Mouse (Mus musculus) mouse trophoblast stem cell (cell line): ENCODE results near the gene Pisd.
"Not testable (repeated sequence)": the region's sequence is repeated elsewhere in the genome, so short reads cannot be mapped to it uniquely, and the experiment has no call there.

Experiments used
- in situ Hi-C, 2 experiments: fragments of 300-500 bp; cut with MseI, MboI; formaldehyde crosslinking; loops; 2 replicates in 1 of 2; 3 replicates in 1 of 2; pipeline ENCODE4 v1.15.1; 2025

Gene Pisd

GRCm38 (mm10) chr5:32785313-32785915 is at the start of gene Pisd:
TSS of gene Pisd (minus strand) at chr5:32785646.
- in situ Hi-C loops, result no loop called here

- in situ Hi-C loops, result no loop called here
Observed at GRCm38 (mm10) chr5:32834497-32834896, 49.1 kb upstream of the Pisd start.

- in situ Hi-C loops, result no loop called here
Observed at GRCm38 (mm10) chr5:32830054-32830453, 44.6 kb upstream of the Pisd start.

GRCm38 (mm10) chr5:32828766-32829165 is 43.3 kb upstream of the Pisd start:
- in situ Hi-C loops, result not testable (repeated sequence)

GRCm38 (mm10) chr5:32827009-32827408 is 41.6 kb upstream of the Pisd start, which contains the start of gene Gm20671:
TSS of gene Gm20671 (minus strand) at chr5:32827109.
- in situ Hi-C loops, result no loop called here

- in situ Hi-C loops, result no loop called here
Observed at GRCm38 (mm10) chr5:32820471-32820870, 35.0 kb upstream of the Pisd start.

- in situ Hi-C loops, result no loop called here
Observed at GRCm38 (mm10) chr5:32815396-32815795, 29.9 kb upstream of the Pisd start.

- in situ Hi-C loops, result not testable (repeated sequence)
Observed at GRCm38 (mm10) chr5:32786454-32786853, 1.0 kb upstream of the Pisd start.

- in situ Hi-C loops, result no loop called here
Observed at GRCm38 (mm10) chr5:32784726-32785125, 720 bp downstream of the Pisd start.

GRCm38 (mm10) chr5:32781596-32781995 is 3.9 kb downstream of the Pisd start:
- in situ Hi-C loops, result no loop called here

- in situ Hi-C loops, result no loop called here
Observed at GRCm38 (mm10) chr5:32778168-32778567, 7.3 kb downstream of the Pisd start.

GRCm38 (mm10) chr5:32772361-32772760 is 13.1 kb downstream of the Pisd start:
- in situ Hi-C loops, result no loop called here

GRCm38 (mm10) chr5:32767636-32768373 is 17.6 kb downstream of the Pisd start:
- in situ Hi-C loops, result no loop called here

GRCm38 (mm10) chr5:32767004-32767403 is 18.4 kb downstream of the Pisd start:
- in situ Hi-C loops, result no loop called here

GRCm38 (mm10) chr5:32761566-32762140 is 23.8 kb downstream of the Pisd start:
- in situ Hi-C loops, result no loop called here

GRCm38 (mm10) chr5:32760787-32761186 is 24.7 kb downstream of the Pisd start:
- in situ Hi-C loops, result no loop called here

GRCm38 (mm10) chr5:32760352-32760751 is 25.1 kb downstream of the Pisd start:
- in situ Hi-C loops, result not testable (repeated sequence)

GRCm38 (mm10) chr5:32759662-32760061 is 25.8 kb downstream of the Pisd start:
- in situ Hi-C loops, result no loop called here

- in situ Hi-C loops, result no loop called here
Observed at GRCm38 (mm10) chr5:32756141-32756540, 29.3 kb downstream of the Pisd start.

- in situ Hi-C loops, result no loop called here
Observed at GRCm38 (mm10) chr5:32751736-32752135, 33.7 kb downstream of the Pisd start.

- in situ Hi-C loops, result no loop called here
Observed at GRCm38 (mm10) chr5:32748936-32749335, 36.5 kb downstream of the Pisd start.

GRCm38 (mm10) chr5:32747650-32748375 is 37.6 kb downstream of the Pisd start:
- in situ Hi-C loops, result no loop called here
